Mouse (Mus musculus) WW6 (cell line): ENCODE results near the gene Irf2.

Experiments
- DNase-seq: peaks from one replicate; pipeline ENCODE4 v3.0.0-alpha.2; 2013; ENCODE audit warnings: low read depth, low spot score

Irf2 gene

DNA sequence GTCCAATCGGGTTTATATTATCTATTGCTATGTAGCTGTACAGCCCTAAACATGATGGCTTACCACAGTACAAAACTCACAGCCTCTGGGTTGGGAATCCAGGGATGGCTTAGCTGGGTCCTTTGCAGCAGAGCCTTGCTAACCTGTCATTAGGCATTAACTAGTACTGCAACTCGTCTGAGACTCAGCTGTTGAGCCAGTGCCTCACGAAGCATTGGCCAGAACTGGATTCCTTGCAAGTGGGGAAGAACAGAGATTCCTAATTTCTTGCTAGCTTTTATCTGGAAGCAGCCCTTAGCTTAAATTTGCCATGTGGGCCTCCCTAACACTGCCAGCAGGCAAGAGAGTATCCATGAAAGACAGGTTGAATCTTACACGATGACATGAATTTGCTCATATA is 104.3 kb downstream of the Irf2 start:
- no peak for DNase-seq

DNA sequence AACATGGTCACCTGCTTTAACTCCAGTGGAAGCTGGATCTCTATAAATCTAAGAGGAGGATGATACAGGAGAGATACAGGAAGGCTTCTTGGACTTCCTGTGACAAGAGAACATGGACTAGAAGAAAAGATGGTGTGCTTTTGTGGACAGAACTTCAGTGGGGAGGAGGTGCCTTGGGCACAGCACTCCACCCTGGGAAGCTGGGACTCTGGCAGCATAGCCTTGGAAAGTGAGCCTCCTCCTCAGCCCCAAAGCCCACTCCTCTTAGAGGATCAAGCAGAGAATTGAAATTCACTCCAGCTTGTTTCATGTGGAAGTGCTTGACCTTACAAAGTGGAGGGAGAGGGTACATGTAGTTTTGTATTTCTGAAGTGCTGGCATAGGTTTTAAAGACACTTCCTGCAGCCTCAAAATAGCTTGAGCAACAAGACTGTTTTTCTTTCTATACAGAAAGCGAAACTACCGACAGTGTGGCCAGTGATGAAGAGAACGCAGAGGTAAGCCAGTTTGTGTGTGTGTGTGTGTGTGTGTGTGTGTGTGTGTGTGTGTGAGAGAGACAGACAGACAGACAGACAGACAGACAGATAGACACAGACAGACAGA is 104.9 kb downstream of the Irf2 start:
- DNase-seq: no peak

- no peak for DNase-seq
Measured at GRCm38 (mm10) chr8:46844974-46845774, 105.6 kb downstream of the Irf2 start.

DNA sequence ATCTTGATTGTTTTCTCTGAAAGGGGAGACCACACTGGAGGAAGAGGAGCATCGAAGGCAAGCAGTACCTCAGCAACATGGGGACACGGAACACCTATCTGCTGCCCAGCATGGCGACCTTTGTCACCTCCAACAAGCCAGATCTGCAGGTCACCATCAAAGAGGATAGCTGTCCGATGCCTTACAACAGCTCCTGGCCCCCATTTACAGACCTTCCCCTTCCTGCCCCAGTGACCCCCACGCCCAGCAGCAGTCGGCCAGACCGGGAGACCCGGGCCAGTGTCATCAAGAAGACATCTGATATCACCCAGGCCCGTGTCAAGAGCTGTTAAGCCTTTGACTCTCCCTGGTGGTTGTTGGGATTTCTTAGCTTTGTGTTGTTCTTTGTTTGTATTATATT is 106.4 kb downstream of the Irf2 start:
- DNase-seq: no peak

DNA sequence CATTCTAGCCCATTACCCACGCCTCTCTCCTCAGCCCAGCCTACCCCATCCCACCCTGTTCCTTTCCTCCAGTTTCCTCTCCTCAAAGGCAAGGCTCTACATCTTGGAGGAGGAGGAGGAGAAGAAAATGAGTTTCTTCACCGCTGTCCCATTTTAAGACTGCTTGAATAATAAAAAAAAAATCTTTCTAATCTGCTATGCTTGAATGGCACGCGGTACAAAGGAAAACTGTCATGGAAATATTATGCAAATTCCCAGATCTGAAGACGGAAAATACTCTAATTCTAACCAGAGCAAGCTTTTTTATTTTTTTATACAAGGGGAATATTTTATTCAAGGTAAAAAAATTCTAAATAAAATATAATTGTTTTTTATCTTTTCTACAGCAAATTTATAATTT is 107.4 kb downstream of the Irf2 start:
- DNase-seq: no peak

GRCm38 (mm10) chr8:46848011-46848641 is 108.6 kb downstream of the Irf2 start:
- no peak for DNase-seq

- no peak for DNase-seq
Measured at GRCm38 (mm10) chr8:46848931-46849330, 109.4 kb downstream of the Irf2 start.

- DNase-seq: no peak
Measured at GRCm38 (mm10) chr8:46849458-46849857, 109.9 kb downstream of the Irf2 start.

- DNase-seq: no peak
Measured at GRCm38 (mm10) chr8:46850258-46850897, 110.8 kb downstream of the Irf2 start.

GRCm38 (mm10) chr8:46851560-46851959 is 112.0 kb downstream of the Irf2 start:
- no peak for DNase-seq

- no peak for DNase-seq
Measured at GRCm38 (mm10) chr8:46852377-46852776, 112.8 kb downstream of the Irf2 start.

DNA sequence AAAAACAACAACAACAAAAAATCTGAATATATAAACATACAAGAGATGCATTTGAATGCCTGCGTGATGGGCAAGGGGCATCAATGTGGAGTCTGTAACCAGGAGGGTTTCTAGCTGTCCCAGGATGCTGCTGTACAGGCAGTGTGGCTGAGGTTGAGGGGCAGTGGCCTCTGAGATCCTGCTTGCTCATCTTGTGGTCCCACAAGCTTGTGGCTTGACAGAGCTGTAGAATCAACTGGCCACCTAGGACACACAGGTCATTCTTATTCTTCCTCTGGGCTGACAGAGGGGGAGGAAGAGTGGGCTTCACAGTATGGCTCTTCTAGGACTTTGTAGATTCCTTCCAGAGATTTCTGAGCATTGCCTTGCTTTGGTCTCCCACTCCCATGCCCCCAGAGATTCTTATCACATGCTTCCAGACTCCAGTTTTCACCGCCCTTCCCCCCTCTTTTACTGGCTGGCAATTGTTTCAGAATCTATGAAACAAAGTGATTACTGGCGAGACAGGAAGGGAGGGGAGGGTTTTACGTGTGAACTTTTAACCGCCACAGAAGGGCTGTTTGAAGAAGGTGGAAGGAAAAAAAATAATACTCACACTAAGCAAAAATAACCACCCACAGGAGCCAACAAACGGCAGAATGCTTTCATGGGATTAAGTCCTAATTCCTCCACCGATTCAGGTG is 119.8 kb downstream of the Irf2 start:
- DNase-seq: no peak

DNA sequence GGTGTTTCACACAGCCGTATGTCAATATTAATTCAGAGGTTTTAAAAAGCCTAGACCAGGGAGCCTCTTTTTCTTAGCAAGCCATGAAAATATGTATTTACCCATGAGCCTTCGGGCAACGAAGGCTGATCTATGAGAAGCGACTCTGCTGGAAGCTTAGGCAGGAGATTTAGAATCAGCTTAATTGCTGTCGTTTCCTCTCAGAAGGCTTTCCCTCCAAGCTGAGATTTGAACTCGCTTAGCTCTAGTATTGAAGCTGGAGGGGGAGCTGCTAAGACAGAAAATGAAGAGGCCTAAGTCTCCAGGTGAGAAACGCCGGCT is 120.3 kb downstream of the Irf2 start:
- no peak for DNase-seq

DNA sequence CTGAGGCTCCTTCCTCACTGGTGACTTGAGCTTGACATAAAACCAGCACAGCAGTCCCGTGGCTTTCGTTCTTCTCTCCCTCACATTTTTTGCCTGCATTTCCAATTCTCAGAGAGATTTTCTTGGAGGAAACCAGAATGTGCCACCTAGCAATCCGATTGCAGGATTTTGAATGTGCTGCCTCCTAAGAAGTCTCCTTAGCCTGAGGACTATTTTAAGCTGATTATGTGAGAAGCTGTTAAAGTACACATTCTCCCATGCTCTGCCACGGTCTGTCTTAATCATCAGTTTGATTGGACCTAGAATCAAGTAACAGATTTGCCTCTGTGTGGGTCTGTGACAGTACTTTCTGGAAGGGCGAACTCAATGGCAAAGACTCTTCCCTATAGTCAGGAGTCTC is 123.0 kb downstream of the Irf2 start:
- DNase-seq: no peak

GRCm38 (mm10) chr8:46865428-46865827 is 125.9 kb downstream of the Irf2 start:
- no peak for DNase-seq

GRCm38 (mm10) chr8:46867440-46867839 is 127.9 kb downstream of the Irf2 start:
- no peak for DNase-seq

DNA sequence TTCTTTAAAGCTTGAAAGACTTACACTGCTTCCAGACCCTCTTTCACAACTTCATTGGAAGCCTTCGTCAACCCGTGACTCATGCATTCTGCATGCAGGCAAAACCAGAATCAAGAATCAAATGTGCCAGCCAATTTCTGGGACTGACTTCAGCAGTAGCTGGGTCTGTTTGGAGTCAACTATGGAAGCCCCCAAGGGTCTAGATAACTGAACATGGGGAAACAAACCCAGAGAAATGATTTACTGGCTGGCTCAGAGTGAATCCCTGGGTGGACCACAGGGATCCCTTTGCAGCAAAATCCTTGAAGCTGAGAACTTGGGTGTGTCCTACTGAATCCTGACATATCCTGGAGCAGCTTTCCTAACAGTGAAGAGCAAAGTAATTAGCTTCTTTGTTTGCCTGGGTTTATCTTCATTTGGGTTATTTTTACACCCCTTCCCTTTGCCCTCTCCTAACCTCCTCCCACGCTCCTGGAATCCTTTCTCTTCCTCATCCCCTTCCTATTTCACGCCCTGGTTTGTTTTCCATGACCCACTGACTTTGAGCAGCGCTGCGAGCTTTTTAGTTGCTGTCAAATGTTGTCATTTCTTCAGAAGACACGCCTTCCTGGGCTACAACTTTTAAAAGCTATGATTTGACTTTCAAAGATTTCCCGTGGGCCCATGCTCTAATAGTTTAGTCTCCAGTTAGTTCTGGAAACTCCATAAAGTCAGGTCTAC is 129.0 kb downstream of the Irf2 start:
- DNase-seq: no peak

DNA sequence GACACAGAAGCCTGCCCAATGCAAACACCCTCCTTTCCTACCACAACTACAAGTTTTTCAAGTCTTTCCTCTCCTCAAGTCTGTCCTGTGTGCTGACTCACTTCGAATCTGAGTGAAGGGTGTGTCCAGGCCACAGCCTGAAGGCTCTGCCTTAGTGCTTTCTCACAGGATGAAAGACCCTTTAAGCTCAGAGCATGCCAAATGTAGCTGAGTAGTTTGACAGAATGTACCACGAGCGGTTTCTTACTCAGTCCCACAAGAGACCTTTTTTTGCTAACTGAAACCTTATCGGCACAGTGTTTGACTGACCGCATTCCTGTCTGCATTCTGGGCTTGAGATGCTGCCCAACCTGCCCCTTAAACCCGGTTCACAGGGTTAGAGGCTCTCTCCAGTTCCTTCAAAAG is 130.0 kb downstream of the Irf2 start:
- DNase-seq: no peak

GRCm38 (mm10) chr8:46871086-46871485 is 131.6 kb downstream of the Irf2 start:
- DNase-seq: no peak

- DNase-seq: no peak
Measured at GRCm38 (mm10) chr8:46875615-46876293, 136.2 kb downstream of the Irf2 start.

DNA sequence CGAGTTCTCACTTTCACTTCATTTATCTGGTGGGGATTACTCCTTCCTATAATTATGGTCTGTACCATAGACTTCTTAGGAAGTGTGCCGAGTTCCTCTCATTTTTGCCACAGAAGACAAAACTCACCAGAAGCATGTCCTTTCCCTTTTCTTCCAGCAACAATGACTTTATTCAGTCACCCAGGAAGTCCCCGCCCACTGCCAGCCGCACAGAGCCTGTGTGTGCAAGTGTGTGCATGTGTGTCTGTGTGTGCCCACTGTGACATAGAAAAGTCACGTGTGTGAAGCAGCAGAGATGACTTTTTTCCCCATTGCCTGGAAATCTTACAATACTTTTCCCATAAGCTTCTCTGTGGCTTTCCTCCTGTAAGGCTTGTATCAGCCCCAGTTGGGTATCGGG is 141.8 kb downstream of the Irf2 start:
- no peak for DNase-seq
